Mouse (Mus musculus) ovary, adult 10 weeks (tissue): Measurements from ENCODE around the gene Olfr1048. TPM values are rescaled to one million over a fixed set of nuclear protein-coding genes. Genes with fewer than 3 reads are reported as not detected.

ENCODE experiments used
- polyA plus RNA-seq: library from polyadenylated mRNA; stranded (reverse); fragments of 350-450 nt; fragmentation: Illumina TruSeq; extraction: RNeasy Lipid Tissue Mini Kit (QIAGEN cat#74804); gene quantifications from one replicate; pipeline ENCODE4 v1.2.3, GENCODE M21; 2014

Olfr1048 gene
- polyA plus RNA-seq: not detected

DNA sequence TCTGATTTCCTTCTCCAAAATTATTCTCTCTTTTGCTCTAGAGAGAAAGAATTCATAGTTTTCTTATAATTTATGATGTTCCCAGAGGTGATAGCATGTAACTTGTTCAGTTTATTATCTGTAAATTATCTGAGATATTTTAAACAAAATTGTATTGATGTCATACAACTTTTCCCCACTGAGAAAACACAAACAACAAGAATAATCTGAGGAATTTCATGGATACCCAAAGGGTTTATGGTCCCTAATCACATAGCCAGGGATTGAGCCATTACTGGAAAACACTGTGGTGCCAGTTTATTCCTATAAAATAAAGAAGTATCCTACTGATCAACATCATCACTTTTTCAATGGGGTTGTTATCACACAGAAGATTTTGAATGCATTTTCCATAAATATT, at the start of gene Olfr1048:
Gene Olfr1048 (minus strand): TSS at position 101 of the 400 bp plus-strand sequence.

DNA sequence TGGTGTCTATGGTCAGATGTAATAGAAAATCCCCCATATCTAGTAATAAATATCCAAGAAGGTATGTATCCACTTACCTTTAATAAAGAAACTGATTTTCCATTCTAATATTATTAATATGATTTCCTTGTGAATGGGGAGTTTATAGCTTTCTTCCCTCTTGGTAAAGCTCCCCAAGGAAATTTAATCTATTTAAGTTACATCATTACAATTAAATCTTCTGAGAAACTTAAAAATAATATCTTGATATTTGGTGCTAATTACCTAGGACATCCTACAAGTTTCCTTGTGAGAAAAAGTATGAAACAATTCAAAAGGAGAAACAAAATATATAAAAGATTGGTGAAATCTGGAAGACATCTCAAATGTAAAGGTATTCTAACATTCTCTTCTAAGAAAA, 38.9 kb upstream of the Olfr1048 start, which contains the start of gene Olfr1051:
Gene Olfr1051 (minus strand): TSS at position 101 of the 400 bp plus-strand sequence.

DNA sequence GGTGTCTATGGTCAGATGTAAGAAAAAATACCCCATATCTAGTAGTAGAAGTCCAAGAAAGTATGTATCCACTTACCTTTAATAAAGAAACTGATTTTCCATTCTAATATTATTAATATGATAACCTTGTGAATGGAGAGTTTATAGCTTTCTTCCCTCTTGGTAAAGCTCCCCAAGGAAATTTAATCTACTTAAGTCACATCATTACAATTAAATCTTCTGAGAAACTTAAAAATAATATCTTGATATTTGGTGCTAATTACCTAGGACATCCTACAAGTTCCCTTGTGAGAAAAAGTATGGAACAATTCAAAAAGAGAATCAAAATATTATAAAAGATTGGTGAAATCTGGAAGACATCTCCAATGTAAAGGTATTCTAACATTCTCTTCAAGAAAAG, 18.1 kb upstream of the Olfr1048 start, which contains the start of gene Olfr1049:
Gene Olfr1049 (minus strand): TSS at position 101 of the 400 bp plus-strand sequence.

DNA sequence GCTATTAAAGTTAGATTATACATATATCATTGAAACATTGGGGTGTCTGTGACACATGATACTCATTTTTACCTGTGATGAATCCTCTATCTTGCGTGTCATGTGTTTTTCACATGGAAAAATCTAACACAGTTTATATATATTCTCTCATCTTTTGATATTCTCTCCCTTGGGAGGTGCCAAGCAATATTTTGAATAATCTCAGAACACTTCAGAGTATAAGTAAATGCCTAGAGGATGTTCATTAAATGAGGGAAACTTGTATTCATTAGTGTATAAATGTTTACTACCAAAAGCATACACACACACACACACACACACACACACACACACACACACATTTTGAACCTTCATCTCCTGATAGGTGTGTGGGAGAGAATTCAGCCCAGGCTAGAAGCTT, 8.8 kb downstream of the Olfr1048 start, which contains the start of gene Olfr1047:
Gene Olfr1047 (minus strand): TSS at position 101 of the 400 bp plus-strand sequence.

DNA sequence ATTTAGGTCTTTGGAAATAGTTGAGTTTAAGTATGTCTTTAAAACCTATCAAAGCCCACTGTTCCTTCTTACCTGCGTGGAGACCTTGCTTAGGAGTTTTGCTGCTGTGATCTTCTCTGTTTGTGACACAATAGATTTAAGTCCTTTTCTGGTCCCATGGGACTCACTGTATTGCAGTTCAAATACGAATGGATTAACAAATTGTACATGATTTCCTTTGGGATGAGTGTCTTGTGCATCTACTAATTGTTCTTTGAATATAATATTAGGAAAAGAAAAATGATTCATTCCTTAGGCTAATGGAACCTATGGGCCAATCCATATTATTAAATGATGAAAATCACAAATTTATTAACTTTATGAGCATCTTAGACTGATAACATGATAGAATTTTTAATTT, 20.9 kb downstream of the Olfr1048 start, which contains the start of gene Olfr1046:
Gene Olfr1046 (minus strand): TSS at position 101 of the 400 bp plus-strand sequence.

GRCm38 (mm10) chr2:86202909-86203308, 37.2 kb downstream of the Olfr1048 start, which contains the start of gene Olfr1045:
Gene Olfr1045 (minus strand): TSS chr2:86203009.

DNA sequence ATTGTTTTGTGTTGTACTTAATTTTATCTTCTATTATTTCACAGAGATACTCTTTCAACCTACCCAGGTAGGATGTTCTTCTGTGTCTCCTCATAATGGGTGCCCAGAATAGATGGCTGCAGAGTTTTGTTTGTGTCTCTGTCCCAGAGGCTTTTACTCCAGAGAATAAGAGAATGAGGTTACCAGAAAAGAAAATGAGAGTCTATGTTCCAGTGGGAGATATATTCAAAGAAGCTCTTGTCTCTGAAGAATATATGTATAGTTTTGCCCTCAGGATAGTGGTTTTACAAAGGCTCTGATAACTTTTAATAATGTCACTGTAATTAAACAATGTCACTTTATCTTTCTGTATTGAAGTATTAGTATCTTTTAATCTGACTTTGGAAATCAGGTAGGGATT, 54.5 kb downstream of the Olfr1048 start, which contains the start of gene Olfr52:
Gene Olfr52 (minus strand): TSS at position 101 of the 400 bp plus-strand sequence.

Other genes with a start within 250 kb of the Olfr1048 start
- not detected for gene Olfr1031, start 250.0 kb downstream of the Olfr1048 start, polyA plus RNA-seq
- gene Olfr1032, start 234.7 kb downstream of the Olfr1048 start, polyA plus RNA-seq: not detected
- gene Olfr1033, start 219.7 kb downstream of the Olfr1048 start, polyA plus RNA-seq: 26.2 TPM
- 4.1 TPM for gene Olfr1034, start 194.4 kb downstream of the Olfr1048 start, polyA plus RNA-seq
- not detected for gene Olfr1036, start 166.3 kb downstream of the Olfr1048 start, polyA plus RNA-seq
- not detected for gene Olfr1037, start 152.9 kb downstream of the Olfr1048 start, polyA plus RNA-seq
- gene Olfr1039, start 104.4 kb downstream of the Olfr1048 start, polyA plus RNA-seq: not detected
- not detected for gene Olfr1040, start 93.6 kb downstream of the Olfr1048 start, polyA plus RNA-seq
- not detected for gene Olfr1042, start 78.5 kb downstream of the Olfr1048 start, polyA plus RNA-seq
- gene Olfr1043, start 72.8 kb downstream of the Olfr1048 start, polyA plus RNA-seq: not detected
- not detected for gene Olfr1044, start 62.5 kb downstream of the Olfr1048 start, polyA plus RNA-seq
- not detected for gene Olfr52, start 54.6 kb downstream of the Olfr1048 start, polyA plus RNA-seq
- gene Olfr1045, start 37.3 kb downstream of the Olfr1048 start, polyA plus RNA-seq: not detected
- not detected for gene Olfr1046, start 21.0 kb downstream of the Olfr1048 start, polyA plus RNA-seq
- not detected for gene Olfr1047, start 8.9 kb downstream of the Olfr1048 start, polyA plus RNA-seq
- not detected for gene Olfr1049, start 18.0 kb upstream of the Olfr1048 start, polyA plus RNA-seq
- not detected for gene Olfr1051, start 38.8 kb upstream of the Olfr1048 start, polyA plus RNA-seq
- not detected for gene Olfr1052, start 52.2 kb upstream of the Olfr1048 start, polyA plus RNA-seq
- not detected for gene Olfr1053, start 75.0 kb upstream of the Olfr1048 start, polyA plus RNA-seq
- not detected for gene Olfr1054, start 95.1 kb upstream of the Olfr1048 start, polyA plus RNA-seq
- gene Olfr1055, start 110.0 kb upstream of the Olfr1048 start, polyA plus RNA-seq: not detected
- not detected for gene Olfr1056, start 122.2 kb upstream of the Olfr1048 start, polyA plus RNA-seq
- gene Olfr1057, start 138.1 kb upstream of the Olfr1048 start, polyA plus RNA-seq: not detected
- not detected for gene Olfr1058, start 148.3 kb upstream of the Olfr1048 start, polyA plus RNA-seq
- gene Olfr1061, start 173.8 kb upstream of the Olfr1048 start, polyA plus RNA-seq: not detected
- gene Olfr1062, start 186.5 kb upstream of the Olfr1048 start, polyA plus RNA-seq: not detected
- gene Olfr1065, start 210.3 kb upstream of the Olfr1048 start, polyA plus RNA-seq: not detected
- not detected for gene Olfr1066, start 216.0 kb upstream of the Olfr1048 start, polyA plus RNA-seq
- gene Olfr228, start 247.1 kb upstream of the Olfr1048 start, polyA plus RNA-seq: not detected